ENCODE assay signal across 29 mouse cellular contexts in genomic region chr11:102142355-102142754, GRCm38 (mm10). TPM values are rescaled to one million over a fixed set of nuclear protein-coding genes. Genes with fewer than 3 reads are reported as not detected.
DNase-seq lines count a peak whose midpoint lies in the region; ATAC-seq and TF ChIP-seq lines count a peak whose summit lies in the region.
"Had no signal": no experiment of that assay in that cellular context is flagged by ENCODE, and none has a peak within 500 bp of the region (broad histone marks: within the 10 kb centered on the region; RNA-seq: fewer than 3 reads in every experiment).

No protein-coding gene starts in this region.

- no peak overlapping the region for H3K4me3 ChIP-seq in kidney, adult 2 months (ENCODE audit: insufficient read depth, low read depth, low read length)
- no peak overlapping the region for H3K4me3 ChIP-seq in kidney, postnatal 0 days (replicated peaks; ENCODE audit: low read depth, low read length)
- H3K4me3 ChIP-seq in liver, embryonic 12.5 days, result no peak overlapping the region
- H3K4me3 ChIP-seq in stomach, embryonic 16.5 days (replicated peaks; ENCODE audit: low read length), result no peak overlapping the region
- H3K4me3 ChIP-seq: embryonic facial prominence, embryonic 10.5 days; layer of hippocampus, adult 2 months; limb, embryonic 13.5 days had no signal

- no peaks in the 10 kb centered on the region for H3K9me3 ChIP-seq in kidney, postnatal 0 days (replicated peaks; ENCODE audit: low read length)
- H3K9me3 ChIP-seq in liver, embryonic 12.5 days (replicated peaks), result no peaks in the 10 kb centered on the region
- H3K9me3 ChIP-seq in stomach, embryonic 16.5 days (replicated peaks; ENCODE audit: control insufficient read depth, low read length), result no peaks in the 10 kb centered on the region
- H3K9me3 ChIP-seq: embryonic facial prominence, embryonic 10.5 days; limb, embryonic 13.5 days had no signal

- 0 out of 2 replicates have a peak, but pooled peaks cover 5% of the 10 kb centered on the region for H3K4me1 ChIP-seq in kidney, adult 2 months (ENCODE audit: control insufficient read depth, insufficient read depth, low read length)
- peaks cover 9% of the 10 kb centered on the region; the same call in 1 of the 2 replicates for H3K4me1 ChIP-seq in kidney, postnatal 0 days (replicated peaks; ENCODE audit: insufficient read depth, low read length)
- peaks cover 29% of the 10 kb centered on the region for H3K4me1 ChIP-seq in liver, embryonic 12.5 days
- H3K4me1 ChIP-seq in stomach, embryonic 16.5 days (ENCODE audit: control insufficient read depth, insufficient read depth, low read length), result no peaks in the 10 kb centered on the region

- no peak overlapping the region for H3K4me2 ChIP-seq in kidney, postnatal 0 days (ENCODE audit: low read length)
- 0 out of 2 replicates have a peak overlapping the region, but pooled peaks have one; percentile 18 for H3K4me2 ChIP-seq in liver, embryonic 12.5 days
- H3K4me2 ChIP-seq in stomach, embryonic 16.5 days (ENCODE audit: low read depth, low read length), result no peak overlapping the region
- H3K4me2 ChIP-seq: limb, embryonic 13.5 days; midbrain, embryonic 11.5 days had no signal

- DNase-seq in kidney, adult 2 months, result peak; percentile 64
- no peak for DNase-seq in kidney, postnatal 4 days
- no peak for DNase-seq in kidney, postnatal 0 days (ENCODE audit: low spot score)
- DNase-seq in spleen, postnatal 10 days (ENCODE audit: low spot score in 2 of 2), result no peak
- DNase-seq in gastrocnemius, postnatal 25 days, result no peak
- DNase-seq in cerebellum, postnatal 10 days, result no peak
- DNase-seq: adrenal gland, postnatal 14 days; cerebellum, adult 11 months; cerebellum, postnatal 25 days; gastrocnemius, postnatal 14 days; layer of hippocampus, postnatal 36 days; retina, postnatal 1 day; thymus, adult 18-20 months had no signal

- WGBS in kidney, adult 2 months, result 47% methylated on average over 7 of the region's 7 CpGs
- 53% methylated on average over 7 of the region's 7 CpGs for WGBS in kidney, postnatal 0 days
- WGBS in liver, embryonic 12.5 days (ENCODE audit: insufficient replicate concordance), result 56% methylated on average over 7 of the region's 7 CpGs
- 54% methylated on average over 7 of the region's 7 CpGs for WGBS in stomach, embryonic 16.5 days

- H3K27me3 ChIP-seq in kidney, adult 2 months (replicated peaks; ENCODE audit: control insufficient read depth, insufficient read depth, low read length), result no peaks in the 10 kb centered on the region; the same call in 1 of the 2 replicates
- peaks cover 24% of the 10 kb centered on the region for H3K27me3 ChIP-seq in kidney, postnatal 0 days (ENCODE audit: insufficient read depth, low read length)
- peaks cover 60% of the 10 kb centered on the region for H3K27me3 ChIP-seq in liver, embryonic 12.5 days (replicated peaks)
- H3K27me3 ChIP-seq in stomach, embryonic 16.5 days (ENCODE audit: control insufficient read depth, insufficient read depth, low read length), result peaks cover 28% of the 10 kb centered on the region

- H3K36me3 ChIP-seq in kidney, adult 2 months (ENCODE audit: control insufficient read depth, insufficient read depth, low read length), result no peaks in the 10 kb centered on the region
- H3K36me3 ChIP-seq in kidney, postnatal 0 days (ENCODE audit: insufficient read depth, low read length), result no peaks in the 10 kb centered on the region
- no peaks in the 10 kb centered on the region for H3K36me3 ChIP-seq in liver, embryonic 12.5 days
- no peaks in the 10 kb centered on the region for H3K36me3 ChIP-seq in stomach, embryonic 16.5 days (ENCODE audit: control insufficient read depth, insufficient read depth, low read length)
- H3K36me3 ChIP-seq: embryonic facial prominence, embryonic 10.5 days; G1E; limb, embryonic 13.5 days had no signal

- H3K9ac ChIP-seq in kidney, postnatal 0 days (ENCODE audit: low read depth, low read length), result no peak overlapping the region
- no peak overlapping the region for H3K9ac ChIP-seq in liver, embryonic 12.5 days
- no peak overlapping the region for H3K9ac ChIP-seq in stomach, embryonic 16.5 days (ENCODE audit: low read length)
- H3K9ac ChIP-seq: limb, embryonic 13.5 days had no signal

- 0 out of 2 replicates have a peak, but pooled peaks have one; percentile 29 for ATAC-seq in kidney, postnatal 0 days (replicated peaks; ENCODE audit: low FRiP score, low read depth)
- no peak for ATAC-seq in liver, embryonic 12.5 days
- ATAC-seq in stomach, embryonic 16.5 days (ENCODE audit: insufficient read depth, low FRiP score), result peak; percentile 54; the same call in 1 of the 2 replicates
- ATAC-seq: activated CD4-positive, CD25-positive, alpha-beta regulatory T cell, adult 4 months; hindbrain, embryonic 16.5 days; lung, postnatal 0 days had no signal

- no peak for TF ChIP-seq CTCF in kidney, adult 2 months (conservative IDR thresholded peaks at IDR 0.05; ENCODE audit: insufficient read depth, insufficient read length, low read depth, low read length)
- TF ChIP-seq CTCF in kidney, postnatal 0 days (IDR thresholded peaks at IDR 0.05; ENCODE audit: low read depth), result no peak

- no peak overlapping the region for H3K27ac ChIP-seq in kidney, adult 2 months (ENCODE audit: insufficient read depth, low read depth, low read length)
- H3K27ac ChIP-seq in kidney, postnatal 0 days, result no peak overlapping the region
- H3K27ac ChIP-seq in liver, embryonic 12.5 days, result peak overlapping the region; percentile 48; the same call in 1 of the 2 replicates
- H3K27ac ChIP-seq in stomach, embryonic 16.5 days (ENCODE audit: low read length), result no peak overlapping the region
- H3K27ac ChIP-seq: embryonic facial prominence, embryonic 10.5 days; layer of hippocampus, adult 2 months; limb, embryonic 13.5 days had no signal

- TF ChIP-seq POLR2A in kidney, adult 2 months (IDR thresholded peaks at IDR 0.05; ENCODE audit: low read depth, low read length), result no peak

RNA-seq across cellular contexts. Expression of gene Nags, which starts 3.0 kb away (rescaled TPM):
- polyA plus RNA-seq in kidney, adult 2 months (2012; rRNA removed), result 0.23 and 0.39 TPM in 2 replicates
- polyA plus RNA-seq in kidney, postnatal 0 days (2015; fragmentation: Nextera tagmentation; extraction: Ambion mirVana), result not detected in 2 replicates
- 7.7 and 8.8 TPM in 2 replicates for polyA plus RNA-seq in liver, embryonic 12.5 days (2016; fragmentation: Nextera tagmentation; extraction: Ambion mirVana)
- 3.2 and 4.2 TPM in 2 replicates for polyA plus RNA-seq in stomach, embryonic 16.5 days (2015; fragmentation: Nextera tagmentation; extraction: Ambion mirVana)
- total RNA-seq in gastrocnemius, postnatal 25 days (2021), result not detected
- total RNA-seq: G1E; gastrocnemius, postnatal 14 days; layer of hippocampus, adult 2 months; layer of hippocampus, postnatal 36 days; left cerebral cortex, postnatal 14 days had no signal
- polyA plus RNA-seq: activated CD4-positive, CD25-positive, alpha-beta regulatory T cell, adult 4 months; embryonic facial prominence, embryonic 10.5 days; forebrain, embryonic 11.5 days; G1E; hindbrain, embryonic 16.5 days; limb, embryonic 13.5 days; midbrain, embryonic 11.5 days had no signal

RNA-seq across cellular contexts. Expression of gene Tmem101, which starts 13.8 kb away (rescaled TPM):
- 17.7 and 18.3 TPM in 2 replicates for polyA plus RNA-seq in kidney, adult 2 months (2012; rRNA removed)
- polyA plus RNA-seq in kidney, postnatal 0 days (2015; fragmentation: Nextera tagmentation; extraction: Ambion mirVana), result 25.0 and 28.6 TPM in 2 replicates
- polyA plus RNA-seq in liver, embryonic 12.5 days (2016; fragmentation: Nextera tagmentation; extraction: Ambion mirVana), result 16.3 TPM in 2 replicates
- polyA plus RNA-seq in stomach, embryonic 16.5 days (2015; fragmentation: Nextera tagmentation; extraction: Ambion mirVana), result 27.9 and 29.0 TPM in 2 replicates
- 10 to 100 TPM in 1 of 2 experiments, 1 to 10 TPM in 1; 9.8 to 12.6 TPM for total RNA-seq in gastrocnemius, postnatal 25 days (2021)

RNA-seq across cellular contexts. Expression of gene Pyy, which starts 34.7 kb away (rescaled TPM):
- not detected in 2 replicates for polyA plus RNA-seq in kidney, adult 2 months (2012; rRNA removed)
- polyA plus RNA-seq in kidney, postnatal 0 days (2015; fragmentation: Nextera tagmentation; extraction: Ambion mirVana), result not detected in 2 replicates
- polyA plus RNA-seq in liver, embryonic 12.5 days (2016; fragmentation: Nextera tagmentation; extraction: Ambion mirVana), result 0.32 TPM in 1 of 2 replicates, not detected in the other
- 40.5 and 56.0 TPM in 2 replicates for polyA plus RNA-seq in stomach, embryonic 16.5 days (2015; fragmentation: Nextera tagmentation; extraction: Ambion mirVana)
- not detected for total RNA-seq in gastrocnemius, postnatal 25 days (2021)
- total RNA-seq: adrenal gland, postnatal 14 days; G1E; gastrocnemius, postnatal 14 days; heart, adult 8-10 months; hematopoietic stem cell, adult 5-6 weeks; layer of hippocampus, adult 2 months; layer of hippocampus, postnatal 36 days; left cerebral cortex, postnatal 14 days had no signal
- polyA plus RNA-seq: activated CD4-positive, CD25-positive, alpha-beta regulatory T cell, adult 4 months; forebrain, embryonic 11.5 days; G1E; heart, embryonic 16.5 days; limb, embryonic 13.5 days; lung, postnatal 0 days had no signal

RNA-seq across cellular contexts. Expression of gene Ppy, which starts 41.2 kb away (rescaled TPM):
- not detected in 2 replicates for polyA plus RNA-seq in kidney, adult 2 months (2012; rRNA removed)
- not detected in 2 replicates for polyA plus RNA-seq in kidney, postnatal 0 days (2015; fragmentation: Nextera tagmentation; extraction: Ambion mirVana)
- polyA plus RNA-seq in liver, embryonic 12.5 days (2016; fragmentation: Nextera tagmentation; extraction: Ambion mirVana), result not detected in 2 replicates
- polyA plus RNA-seq in stomach, embryonic 16.5 days (2015; fragmentation: Nextera tagmentation; extraction: Ambion mirVana), result 6.0 and 6.7 TPM in 2 replicates
- total RNA-seq in gastrocnemius, postnatal 25 days (2021), result not detected
- total RNA-seq: adrenal gland, postnatal 14 days; G1E; gastrocnemius, postnatal 14 days; heart, adult 8-10 months; hematopoietic stem cell, adult 5-6 weeks; layer of hippocampus, adult 2 months; layer of hippocampus, postnatal 36 days; left cerebral cortex, postnatal 14 days had no signal
- polyA plus RNA-seq: activated CD4-positive, CD25-positive, alpha-beta regulatory T cell, adult 4 months; brain, embryonic 14.5 days; embryonic facial prominence, embryonic 10.5 days; forebrain, embryonic 11.5 days; heart, embryonic 16.5 days; hindbrain, embryonic 16.5 days; limb, embryonic 13.5 days; midbrain, embryonic 11.5 days had no signal

RNA-seq across cellular contexts. Expression of gene Lsm12, which starts 42.7 kb away (rescaled TPM):
- polyA plus RNA-seq in kidney, adult 2 months (2012; rRNA removed), result 33.0 and 39.6 TPM in 2 replicates
- polyA plus RNA-seq in kidney, postnatal 0 days (2015; fragmentation: Nextera tagmentation; extraction: Ambion mirVana), result 111 and 123 TPM in 2 replicates
- 84.3 and 85.8 TPM in 2 replicates for polyA plus RNA-seq in liver, embryonic 12.5 days (2016; fragmentation: Nextera tagmentation; extraction: Ambion mirVana)
- polyA plus RNA-seq in stomach, embryonic 16.5 days (2015; fragmentation: Nextera tagmentation; extraction: Ambion mirVana), result 79.2 and 85.4 TPM in 2 replicates
- 10 to 100 TPM; 79.7 to 84.2 TPM for total RNA-seq in gastrocnemius, postnatal 25 days (2021)

Comparison
In these comparisons a context has a peak if more than half of its experiments do, and no peak if none do; other contexts are left out.
1. RNA of gene Pyy, which starts 34.7 kb away (polyA plus RNA-seq): 40.5 to 56.0 TPM in stomach, embryonic 16.5 days; 0.32 TPM in liver, embryonic 12.5 days, not detected in kidney, adult 2 months and not detected in kidney, postnatal 0 days; every median in the first group is over 10 times any median in the second.